Mouse (Mus musculus) embryonic fibroblast, embryonic 13.5 days (primary cell): ENCODE measurements at regions not wholly inside any gene's neighbourhood (a gene's known extent, or its start where the extent isn't known, plus 50 kb on each side); places are given as distances from the start of the nearest gene placed in this dataset.

Experiments used
- CTCF ChIP-seq: IDR thresholded peaks from 2 replicates; pipeline ENCODE4 v1.5.1; 2011; ENCODE audit warnings: mild to moderate bottlenecking, control low read depth, low read length, moderate library complexity, borderline replicate concordance; ENCODE audit not compliant: insufficient read depth
- POLR2A ChIP-seq: IDR thresholded peaks from 2 replicates; pipeline ENCODE4 v1.6.1; 2011; ENCODE audit warnings: low read depth, mild to moderate bottlenecking, control low read depth, low read length, moderate library complexity

DNA sequence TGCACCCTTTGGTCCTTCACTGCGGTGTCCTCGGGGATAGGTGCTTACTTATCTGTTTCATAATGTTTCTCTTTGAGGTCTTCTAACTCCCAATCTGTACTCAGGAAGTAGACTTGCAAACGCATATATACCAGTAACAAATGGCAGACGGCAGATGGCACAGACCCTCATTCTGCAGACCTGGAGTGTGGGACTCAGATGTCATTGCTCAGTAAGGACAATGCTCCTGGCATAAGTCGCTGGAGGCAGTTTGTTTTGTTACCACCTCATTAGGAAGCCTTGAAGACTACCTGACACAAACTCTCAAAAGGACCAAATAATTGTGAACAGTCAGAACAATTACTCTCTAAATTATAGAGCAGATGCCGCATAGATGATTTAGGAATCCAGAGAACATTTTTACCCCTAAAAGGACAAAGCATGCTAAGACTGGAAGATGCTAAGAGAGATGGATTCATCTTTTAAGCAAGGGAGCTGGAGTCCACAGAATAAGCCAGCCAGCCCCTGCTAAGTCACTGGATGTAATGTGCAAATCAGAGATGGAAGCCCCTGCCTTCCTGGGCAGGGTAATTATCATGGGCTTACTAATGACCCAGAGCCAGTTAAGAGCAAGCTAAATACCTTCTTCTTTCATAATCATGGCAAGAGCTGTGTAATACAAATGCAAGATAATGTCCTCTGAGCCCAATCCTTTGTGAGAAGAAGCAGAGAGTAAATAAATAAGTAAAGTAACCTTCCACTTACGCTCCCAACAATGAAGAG is 299.1 kb upstream of the Ptbp2 start:
- TF ChIP-seq CTCF (no peak), POLR2A (no peak)
